Mouse (Mus musculus): ENCODE results near the gene Wfdc16. TPM values are rescaled to one million over a fixed set of nuclear protein-coding genes. Genes with fewer than 3 reads are reported as not detected.
"Not testable (repeated sequence)": the region's sequence is repeated elsewhere in the genome, so short reads cannot be mapped to it uniquely, and the experiment has no call there.

Gene Wfdc16
- polyA plus RNA-seq, 1 experiment, result not detected

GRCm38 (mm10) chr2:164608781-164609180 lies 29.8 kb downstream of the Wfdc16 start:
- no peak for TF ChIP-seq CTCF (IDR thresholded peaks at IDR 0.05; ENCODE audit: borderline replicate concordance, control insufficient read depth, extremely low read depth, insufficient read depth, low read length, poor library complexity)
- no peak for TF ChIP-seq POLR2A (IDR thresholded peaks at IDR 0.05; ENCODE audit: control insufficient read depth, extremely low read depth, insufficient read depth, low read length, poor library complexity)
- no peaks in the 10 kb centered on the region for H3K27me3 ChIP-seq (ENCODE audit: control insufficient read depth, insufficient read depth, low read length)

GRCm38 (mm10) chr2:164604411-164604810 lies 34.2 kb downstream of the Wfdc16 start:
- H3K4me3 ChIP-seq (ENCODE audit: control insufficient read depth, insufficient read depth, low read length), result no peak overlapping the region
- H3K36me3 ChIP-seq (ENCODE audit: control insufficient read depth, insufficient read depth, low read length), result no peaks in the 10 kb centered on the region
- TF ChIP-seq POLR2A (IDR thresholded peaks at IDR 0.05; ENCODE audit: control insufficient read depth, extremely low read depth, insufficient read depth, low read length, poor library complexity) (no peak), CTCF (IDR thresholded peaks at IDR 0.05; ENCODE audit: borderline replicate concordance, control insufficient read depth, extremely low read depth, insufficient read depth, low read length, poor library complexity) (no peak)
- no peaks in the 10 kb centered on the region for H3K27me3 ChIP-seq (ENCODE audit: control insufficient read depth, insufficient read depth, low read length)
- no peaks in the 10 kb centered on the region for H3K4me1 ChIP-seq (replicated peaks; ENCODE audit: control insufficient read depth, insufficient read depth, low read length)
- no peak overlapping the region for H3K27ac ChIP-seq (ENCODE audit: control insufficient read depth, insufficient read depth, low read length)
- DNase-seq, result no peak
- 91% methylated on average over 8 of the region's 8 CpGs for WGBS

More at GRCm38 (mm10) chr2:164608781-164609180, 29.8 kb downstream of the Wfdc16 start:
- 72% methylated on average over 6 of the region's 6 CpGs for whole genome bisulfite sequencing
- Histone ChIP-seq H3K4me3 (ENCODE audit: control insufficient read depth, insufficient read depth, low read length) (no peak overlapping the region), H3K4me1 (replicated peaks; ENCODE audit: control insufficient read depth, insufficient read depth, low read length) (no peaks in the 10 kb centered on the region), H3K36me3 (ENCODE audit: control insufficient read depth, insufficient read depth, low read length) (no peaks in the 10 kb centered on the region), H3K27ac (ENCODE audit: control insufficient read depth, insufficient read depth, low read length) (no peak overlapping the region)
- DNase-seq, result no peak

- no peak for DNase-seq
- H3K27ac ChIP-seq (ENCODE audit: control insufficient read depth, insufficient read depth, low read length), result no peak overlapping the region
- H3K4me1 ChIP-seq (replicated peaks; ENCODE audit: control insufficient read depth, insufficient read depth, low read length), result no peaks in the 10 kb centered on the region
- 95% methylated on average over 3 of the region's 3 CpGs for WGBS
- TF ChIP-seq POLR2A (IDR thresholded peaks at IDR 0.05; ENCODE audit: control insufficient read depth, extremely low read depth, insufficient read depth, low read length, poor library complexity), result no peak
- TF ChIP-seq CTCF (IDR thresholded peaks at IDR 0.05; ENCODE audit: borderline replicate concordance, control insufficient read depth, extremely low read depth, insufficient read depth, low read length, poor library complexity), result no peak
- H3K4me3 ChIP-seq (ENCODE audit: control insufficient read depth, insufficient read depth, low read length), result no peak overlapping the region
- H3K36me3 ChIP-seq (ENCODE audit: control insufficient read depth, insufficient read depth, low read length), result no peaks in the 10 kb centered on the region
- H3K27me3 ChIP-seq (ENCODE audit: control insufficient read depth, insufficient read depth, low read length), result no peaks in the 10 kb centered on the region
These were observed 35.1 kb downstream of the Wfdc16 start for GRCm38 (mm10) chr2:164603482-164603881.

GRCm38 (mm10) chr2:164600179-164600578 lies 38.4 kb downstream of the Wfdc16 start:
- Histone ChIP-seq H3K27me3 (ENCODE audit: control insufficient read depth, insufficient read depth, low read length) (no peaks in the 10 kb centered on the region), H3K4me1 (replicated peaks; ENCODE audit: control insufficient read depth, insufficient read depth, low read length) (no peaks in the 10 kb centered on the region), H3K36me3 (ENCODE audit: control insufficient read depth, insufficient read depth, low read length) (no peaks in the 10 kb centered on the region), H3K27ac (ENCODE audit: control insufficient read depth, insufficient read depth, low read length) (no peak overlapping the region), H3K4me3 (ENCODE audit: control insufficient read depth, insufficient read depth, low read length) (no peak overlapping the region)
- DNase-seq, result no peak
- WGBS, result 63% methylated on average over 3 of the region's 3 CpGs
- no peak for TF ChIP-seq CTCF (IDR thresholded peaks at IDR 0.05; ENCODE audit: borderline replicate concordance, control insufficient read depth, extremely low read depth, insufficient read depth, low read length, poor library complexity)
- TF ChIP-seq POLR2A (IDR thresholded peaks at IDR 0.05; ENCODE audit: control insufficient read depth, extremely low read depth, insufficient read depth, low read length, poor library complexity), result no peak

GRCm38 (mm10) chr2:164593494-164593893 lies 45.1 kb downstream of the Wfdc16 start, which contains the start of gene Eppin:
Eppin (minus strand) TSS chr2:164593594.
- Histone ChIP-seq H3K36me3 (ENCODE audit: control insufficient read depth, insufficient read depth, low read length) (no peaks in the 10 kb centered on the region), H3K27ac (ENCODE audit: control insufficient read depth, insufficient read depth, low read length) (no peak within 1 kb of the TSS), H3K27me3 (ENCODE audit: control insufficient read depth, insufficient read depth, low read length) (no peaks in the 10 kb centered on the region), H3K4me3 (ENCODE audit: control insufficient read depth, insufficient read depth, low read length) (no peak within 1 kb of the TSS), H3K4me1 (replicated peaks; ENCODE audit: control insufficient read depth, insufficient read depth, low read length) (no peaks in the 10 kb centered on the region)
- DNase-seq, result no peak
- TF ChIP-seq POLR2A (IDR thresholded peaks at IDR 0.05; ENCODE audit: control insufficient read depth, extremely low read depth, insufficient read depth, low read length, poor library complexity) (no peak), CTCF (IDR thresholded peaks at IDR 0.05; ENCODE audit: borderline replicate concordance, control insufficient read depth, extremely low read depth, insufficient read depth, low read length, poor library complexity) (no peak)
- 82% methylated on average over 4 of the region's 4 CpGs for WGBS

- WGBS, result 16% methylated on average over 4 of the region's 4 CpGs
- TF ChIP-seq POLR2A (IDR thresholded peaks at IDR 0.05; ENCODE audit: control insufficient read depth, extremely low read depth, insufficient read depth, low read length, poor library complexity) (no peak), CTCF (IDR thresholded peaks at IDR 0.05; ENCODE audit: borderline replicate concordance, control insufficient read depth, extremely low read depth, insufficient read depth, low read length, poor library complexity) (no peak)
- no peaks in the 10 kb centered on the region for H3K36me3 ChIP-seq (ENCODE audit: control insufficient read depth, insufficient read depth, low read length)
These were observed 46.6 kb downstream of the Wfdc16 start for GRCm38 (mm10) chr2:164592014-164592413.

GRCm38 (mm10) chr2:164585025-164585725 lies 53.4 kb downstream of the Wfdc16 start, which contains the start of gene Wfdc6a:
Wfdc6a (minus strand) TSS chr2:164585447.
- not testable (repeated sequence) for DNase-seq; H3K4me3 ChIP-seq (ENCODE audit: control insufficient read depth, insufficient read depth, low read length); H3K27me3 ChIP-seq (ENCODE audit: control insufficient read depth, insufficient read depth, low read length); H3K4me1 ChIP-seq (replicated peaks; ENCODE audit: control insufficient read depth, insufficient read depth, low read length); H3K27ac ChIP-seq (ENCODE audit: control insufficient read depth, insufficient read depth, low read length); H3K36me3 ChIP-seq (ENCODE audit: control insufficient read depth, insufficient read depth, low read length)
- WGBS, result 80% methylated on average over 13 of the region's 13 CpGs

More at GRCm38 (mm10) chr2:164592014-164592413, 46.6 kb downstream of the Wfdc16 start:
- H3K27me3 ChIP-seq (ENCODE audit: control insufficient read depth, insufficient read depth, low read length), result no peaks in the 10 kb centered on the region
- H3K4me1 ChIP-seq (replicated peaks; ENCODE audit: control insufficient read depth, insufficient read depth, low read length), result no peaks in the 10 kb centered on the region
- H3K4me3 ChIP-seq (ENCODE audit: control insufficient read depth, insufficient read depth, low read length), result no peak overlapping the region
- DNase-seq, result no peak
- no peak overlapping the region for H3K27ac ChIP-seq (ENCODE audit: control insufficient read depth, insufficient read depth, low read length)

Other genes starting within 250 kb of the Wfdc16 start
- gene Slpi, start 249.7 kb downstream of the Wfdc16 start, polyA plus RNA-seq (2012; rRNA removed), result 4.9 and 7.5 TPM in 2 replicates
- 0.24 TPM in 1 of 2 replicates, not detected in the other for gene Rbpjl, start 235.7 kb downstream of the Wfdc16 start, polyA plus RNA-seq (2012; rRNA removed)
- 0.82 and 0.93 TPM in 2 replicates for gene Matn4, start 233.6 kb downstream of the Wfdc16 start, polyA plus RNA-seq (2012; rRNA removed)
- gene Sdc4, start 194.9 kb downstream of the Wfdc16 start, polyA plus RNA-seq (2012; rRNA removed), result 18.6 TPM in 2 replicates
- gene Sys1, start 181.8 kb downstream of the Wfdc16 start, polyA plus RNA-seq (2012; rRNA removed), result 183 and 220 TPM in 2 replicates
- gene Gm20458, start 177.8 kb downstream of the Wfdc16 start, polyA plus RNA-seq (2012; rRNA removed), result 27.8 and 35.3 TPM in 2 replicates
- not detected in 2 replicates for gene Trp53tg5, start 165.1 kb downstream of the Wfdc16 start, polyA plus RNA-seq (2012; rRNA removed)
- gene Dbndd2, start 152.7 kb downstream of the Wfdc16 start, polyA plus RNA-seq (2012; rRNA removed), result 19.6 and 24.8 TPM in 2 replicates
- gene Pigt, start 141.3 kb downstream of the Wfdc16 start, polyA plus RNA-seq (2012; rRNA removed), result 146 and 202 TPM in 2 replicates
- gene Wfdc2, start 76.4 kb downstream of the Wfdc16 start, polyA plus RNA-seq (2012; rRNA removed), result 20.5 and 28.7 TPM in 2 replicates
- not detected in 2 replicates for gene Spint3, start 65.3 kb downstream of the Wfdc16 start, polyA plus RNA-seq (2012; rRNA removed)
- gene Wfdc6a, start 53.3 kb downstream of the Wfdc16 start, polyA plus RNA-seq (2012; rRNA removed), result not detected in 2 replicates
- gene Eppin, start 45.2 kb downstream of the Wfdc16 start, polyA plus RNA-seq (2012; rRNA removed), result not detected in 2 replicates
- gene Wfdc6b, start 25.3 kb downstream of the Wfdc16 start, polyA plus RNA-seq (2012; rRNA removed), result not detected in 2 replicates
- 0.18 TPM in 1 of 2 replicates, not detected in the other for gene Wfdc8, start 25.2 kb downstream of the Wfdc16 start, polyA plus RNA-seq (2012; rRNA removed)
- not detected in 2 replicates for gene Wfdc10, start 17.2 kb upstream of the Wfdc16 start, polyA plus RNA-seq (2012; rRNA removed)
- gene Wfdc9, start 17.8 kb upstream of the Wfdc16 start, polyA plus RNA-seq (2012; rRNA removed), result not detected in 2 replicates
- not detected in 2 replicates for gene Wfdc11, start 35.3 kb upstream of the Wfdc16 start, polyA plus RNA-seq (2012; rRNA removed)
- gene Wfdc13, start 46.3 kb upstream of the Wfdc16 start, polyA plus RNA-seq (2012; rRNA removed), result not detected in 2 replicates
- not detected in 2 replicates for gene Spint4, start 59.7 kb upstream of the Wfdc16 start, polyA plus RNA-seq (2012; rRNA removed)
- gene Spint5, start 76.5 kb upstream of the Wfdc16 start, polyA plus RNA-seq (2012; rRNA removed), result not detected in 2 replicates
- gene Wfdc3, start 107.1 kb upstream of the Wfdc16 start, polyA plus RNA-seq (2012; rRNA removed), result 0.23 and 0.41 TPM in 2 replicates
- gene Dnttip1, start 107.2 kb upstream of the Wfdc16 start, polyA plus RNA-seq (2012; rRNA removed), result 60.6 and 134 TPM in 2 replicates
- 327 and 434 TPM in 2 replicates for gene Ube2c, start 131.1 kb upstream of the Wfdc16 start, polyA plus RNA-seq (2012; rRNA removed)
- 0.38 TPM in 1 of 2 replicates, not detected in the other for gene Tnnc2, start 141.2 kb upstream of the Wfdc16 start, polyA plus RNA-seq (2012; rRNA removed)
- gene Snx21, start 147.0 kb upstream of the Wfdc16 start, polyA plus RNA-seq (2012; rRNA removed), result 9.0 and 11.9 TPM in 2 replicates
- gene Acot8, start 166.1 kb upstream of the Wfdc16 start, polyA plus RNA-seq (2012; rRNA removed), result 84.6 and 87.9 TPM in 2 replicates
- 5.9 and 6.2 TPM in 2 replicates for gene Zswim3, start 166.3 kb upstream of the Wfdc16 start, polyA plus RNA-seq (2012; rRNA removed)
- 9.5 and 11.5 TPM in 2 replicates for gene Zswim1, start 183.9 kb upstream of the Wfdc16 start, polyA plus RNA-seq (2012; rRNA removed)
- 2.9 and 4.5 TPM in 2 replicates for gene Spata25, start 189.7 kb upstream of the Wfdc16 start, polyA plus RNA-seq (2012; rRNA removed)
- 467 and 538 TPM in 2 replicates for gene Ctsa, start 194.1 kb upstream of the Wfdc16 start, polyA plus RNA-seq (2012; rRNA removed)
- gene Neurl2, start 194.7 kb upstream of the Wfdc16 start, polyA plus RNA-seq (2012; rRNA removed), result 24.0 and 31.7 TPM in 2 replicates
- 227 and 263 TPM in 2 replicates for gene Pltp, start 218.9 kb upstream of the Wfdc16 start, polyA plus RNA-seq (2012; rRNA removed)
- gene Pcif1, start 240.5 kb upstream of the Wfdc16 start, polyA plus RNA-seq (2012; rRNA removed), result 79.7 and 87.9 TPM in 2 replicates